Mouse (Mus musculus): ENCODE measurements at regions not wholly inside any gene's neighbourhood (a gene's known extent, or its start where the extent isn't known, plus 50 kb on each side); places are given as distances from the start of the nearest gene placed in this dataset.

GRCm38 (mm10) chr16:22750725-22751287 lies 60.6 kb downstream of the Crygs start:
- DNase-seq (ENCODE audit: low spot score in 2 of 2): no peak

GRCm38 (mm10) chr16:22744121-22744855 lies 67.1 kb downstream of the Crygs start:
- no peak for DNase-seq (ENCODE audit: low spot score in 2 of 2)

GRCm38 (mm10) chr16:22743461-22743860 lies 67.9 kb downstream of the Crygs start:
- no peak for DNase-seq (ENCODE audit: low spot score in 2 of 2)

GRCm38 (mm10) chr16:22741496-22741895 lies 69.9 kb downstream of the Crygs start:
- DNase-seq (ENCODE audit: low spot score in 2 of 2): no peak

GRCm38 (mm10) chr16:22734529-22735022 lies 76.8 kb downstream of the Crygs start:
- DNase-seq (ENCODE audit: low spot score in 2 of 2): no peak

GRCm38 (mm10) chr16:22733772-22734528 lies 76.9 kb upstream of the Dgkg start:
- DNase-seq (ENCODE audit: low spot score in 2 of 2): no peak

GRCm38 (mm10) chr16:22729096-22729495 lies 72.1 kb upstream of the Dgkg start:
- no peak for DNase-seq (ENCODE audit: low spot score in 2 of 2)

GRCm38 (mm10) chr16:22725261-22725660 lies 68.2 kb upstream of the Dgkg start:
- peak in 1 of 2 experiments; percentile 20 for DNase-seq (ENCODE audit: low spot score in 2 of 2)

- no peak for DNase-seq (ENCODE audit: low spot score in 2 of 2)
These were observed 66.3 kb upstream of the Dgkg start for GRCm38 (mm10) chr16:22723333-22723732.

- no peak for DNase-seq (ENCODE audit: low spot score in 2 of 2)
These were observed 62.8 kb upstream of the Dgkg start for GRCm38 (mm10) chr16:22719791-22720190.

GRCm38 (mm10) chr16:22719304-22719703 lies 62.3 kb upstream of the Dgkg start:
- no peak for DNase-seq (ENCODE audit: low spot score in 2 of 2)

- DNase-seq (ENCODE audit: low spot score in 2 of 2): no peak
These were observed 60.4 kb upstream of the Dgkg start for GRCm38 (mm10) chr16:22717462-22717861.

- DNase-seq (ENCODE audit: low spot score in 2 of 2): no peak
These were observed 59.3 kb upstream of the Dgkg start for GRCm38 (mm10) chr16:22716306-22716830.

- DNase-seq (ENCODE audit: low spot score in 2 of 2): no peak
These were observed 57.3 kb upstream of the Dgkg start for GRCm38 (mm10) chr16:22714315-22714714.

- no peak for DNase-seq (ENCODE audit: low spot score in 2 of 2)
These were observed 51.7 kb upstream of the Dgkg start for GRCm38 (mm10) chr16:22708768-22709167.

Measured in layer of hippocampus, adult 8-10 months (tissue).